Mouse (Mus musculus): ENCODE results near the gene Exoc3. TPM values are rescaled to one million over a fixed set of nuclear protein-coding genes. Genes with fewer than 3 reads are reported as not detected.
A peak's percentile ranks its signal among the peaks of the same experiment; 100 is the strongest.

Exoc3 gene
- polyA plus RNA-seq (2012): 1.8 and 6.1 TPM in 2 replicates

DNA sequence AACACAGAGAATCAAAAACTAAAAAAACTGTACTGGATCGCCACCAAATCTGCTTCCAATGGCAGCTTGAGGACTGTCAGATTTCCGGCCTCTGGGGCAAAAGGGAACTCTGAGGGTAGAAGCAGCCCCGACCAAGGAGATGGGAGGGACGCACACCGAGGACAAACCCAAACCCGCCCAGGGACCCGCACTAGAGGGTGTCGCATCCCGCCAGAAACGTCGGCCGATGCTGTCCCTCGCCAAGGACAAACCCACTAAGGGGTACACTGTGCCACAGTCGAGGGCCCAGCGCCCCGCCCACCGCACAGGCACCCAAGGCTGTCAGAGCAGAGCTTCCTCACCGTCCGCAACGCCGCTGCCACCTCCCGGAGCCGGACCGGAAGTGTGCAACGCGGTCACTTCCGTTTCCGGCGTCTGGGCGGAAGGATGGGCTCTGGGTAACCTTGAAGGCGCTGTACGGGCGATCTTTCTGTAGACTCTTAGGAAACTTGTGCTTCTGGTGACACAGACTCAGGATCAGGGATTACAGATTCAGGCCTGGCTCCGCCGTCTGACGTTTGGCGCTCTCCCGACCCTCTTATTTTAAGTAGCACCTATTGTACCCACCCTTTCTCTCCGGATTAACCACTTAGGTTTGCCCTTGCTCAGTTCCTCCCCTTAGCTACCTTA, at the start of gene Exoc3:
Gene Exoc3 (minus strand): TSS at position 416 of the 669 bp plus-strand sequence.
- peaks cover 32% of the 10 kb centered on the region for H3K36me3 ChIP-seq (ENCODE audit: control insufficient read depth)
- H3K9me3 ChIP-seq (ENCODE audit: control insufficient read depth, low read length): no peaks in the 10 kb centered on the region
- peaks cover 25% of the 10 kb centered on the region for H3K4me1 ChIP-seq (ENCODE audit: control insufficient read depth)
- no peak for TF ChIP-seq GATA1 (IDR thresholded peaks at IDR 0.05; ENCODE audit: low read length)
- TF ChIP-seq TAL1 (IDR thresholded peaks at IDR 0.05; ENCODE audit: low read length): no peak
- peaks cover 6% of the 10 kb centered on the region for H3K27me3 ChIP-seq (ENCODE audit: control insufficient read depth)
- H3K4me3 ChIP-seq (replicated peaks): peak within 1 kb of the TSS; percentile 70

DNA sequence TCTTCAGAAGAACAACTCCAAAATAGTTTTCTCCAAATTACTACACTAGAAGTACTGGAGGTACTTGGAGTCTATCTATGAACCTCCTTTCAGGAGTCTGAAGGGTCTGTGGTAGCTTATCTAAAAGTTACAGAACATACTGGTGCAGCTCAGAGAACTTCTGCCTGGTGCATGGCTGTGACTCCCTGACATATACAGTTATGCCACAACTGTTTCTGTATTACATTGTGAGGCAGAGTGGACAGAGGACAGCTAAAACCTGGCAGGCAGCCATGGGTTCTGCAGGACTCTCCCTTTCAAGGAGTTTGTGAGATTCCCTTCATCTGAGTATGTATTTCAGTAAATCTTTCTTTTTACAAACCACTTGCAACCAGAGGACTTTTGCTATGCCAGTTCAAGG, 38.0 kb upstream of the Exoc3 start:
- peaks cover 18% of the 10 kb centered on the region for H3K4me1 ChIP-seq (ENCODE audit: control insufficient read depth)
- no peak for TF ChIP-seq GATA1 (IDR thresholded peaks at IDR 0.05; ENCODE audit: low read length)
- no peak for TF ChIP-seq TAL1 (IDR thresholded peaks at IDR 0.05; ENCODE audit: low read length)
- H3K9me3 ChIP-seq (ENCODE audit: control insufficient read depth, low read length): no peaks in the 10 kb centered on the region
- H3K27me3 ChIP-seq (ENCODE audit: control insufficient read depth): peaks cover 2% of the 10 kb centered on the region
- no peak overlapping the region for H3K4me3 ChIP-seq (replicated peaks)
- H3K36me3 ChIP-seq (ENCODE audit: control insufficient read depth): no peaks in the 10 kb centered on the region

- H3K36me3 ChIP-seq (ENCODE audit: control insufficient read depth): no peaks in the 10 kb centered on the region
- TF ChIP-seq TAL1 (IDR thresholded peaks at IDR 0.05; ENCODE audit: low read length): no peak
- peaks cover 2% of the 10 kb centered on the region for H3K27me3 ChIP-seq (ENCODE audit: control insufficient read depth)
- peaks cover 18% of the 10 kb centered on the region for H3K4me1 ChIP-seq (ENCODE audit: control insufficient read depth)
- H3K9me3 ChIP-seq (ENCODE audit: control insufficient read depth, low read length): no peaks in the 10 kb centered on the region
- H3K4me3 ChIP-seq (replicated peaks): no peak overlapping the region
These were observed 37.3 kb upstream of the Exoc3 start for GRCm38 (mm10) chr13:74245899-74246231.

DNA sequence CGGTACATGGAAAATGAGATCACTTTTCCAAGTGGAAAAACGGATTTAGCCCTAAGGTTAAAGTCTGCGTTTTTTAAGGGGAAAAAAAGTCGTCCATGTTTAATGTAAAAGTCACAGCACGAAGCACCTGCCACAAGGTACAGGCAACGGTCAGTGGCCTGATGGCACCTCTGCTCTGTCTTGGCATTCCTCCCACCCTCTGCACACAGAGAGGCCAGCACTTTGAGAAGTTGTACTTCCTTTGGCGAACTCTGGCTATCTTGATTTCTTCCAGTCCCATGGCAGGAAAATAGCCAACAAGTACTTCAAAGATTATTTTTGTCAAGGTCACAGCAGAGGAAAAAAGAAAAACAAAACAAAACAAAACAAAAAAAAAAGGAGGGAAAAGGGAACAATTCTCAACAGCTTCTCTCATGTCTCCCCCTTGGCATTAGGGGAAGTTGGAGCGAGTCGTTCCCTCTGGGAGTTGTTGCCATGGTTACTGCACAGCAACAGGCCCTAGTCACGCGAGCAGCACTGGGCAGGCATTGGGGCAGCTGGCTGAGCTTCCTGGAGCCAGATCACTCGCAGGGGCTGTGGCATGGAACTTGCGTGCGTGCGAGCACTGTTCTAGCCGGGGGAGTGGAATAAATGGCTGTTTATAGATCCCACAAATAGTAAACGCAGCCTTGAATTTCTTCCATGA, 36.8 kb upstream of the Exoc3 start:
- Histone ChIP-seq H3K4me1 (ENCODE audit: control insufficient read depth) (peaks cover 18% of the 10 kb centered on the region), H3K27me3 (ENCODE audit: control insufficient read depth) (peaks cover 2% of the 10 kb centered on the region), H3K9me3 (ENCODE audit: control insufficient read depth, low read length) (no peaks in the 10 kb centered on the region), H3K36me3 (ENCODE audit: control insufficient read depth) (no peaks in the 10 kb centered on the region), H3K4me3 (replicated peaks) (no peak overlapping the region)
- TF ChIP-seq TAL1 (IDR thresholded peaks at IDR 0.05; ENCODE audit: low read length): no peak
- no peak for TF ChIP-seq GATA1 (IDR thresholded peaks at IDR 0.05; ENCODE audit: low read length)

DNA sequence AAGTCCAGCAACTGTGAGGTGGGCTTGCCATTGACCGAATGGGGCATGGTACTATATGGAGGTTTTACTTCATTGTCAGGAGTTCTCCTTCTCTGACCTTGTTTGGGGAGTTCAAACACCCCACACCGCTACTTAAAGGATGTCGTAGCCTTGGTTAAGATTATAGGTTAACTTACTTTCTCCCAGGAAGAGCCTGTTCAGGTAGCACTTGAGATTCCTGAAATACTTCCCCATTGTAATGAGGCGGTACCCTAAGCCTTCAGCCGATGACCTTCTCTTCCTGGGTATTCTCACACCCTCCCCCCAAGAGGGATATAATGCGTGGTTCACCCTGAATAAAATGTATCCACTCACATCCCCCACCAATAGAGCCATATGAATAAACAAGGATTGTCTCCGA, 29.0 kb upstream of the Exoc3 start:
- Histone ChIP-seq H3K36me3 (ENCODE audit: control insufficient read depth) (no peaks in the 10 kb centered on the region), H3K27me3 (ENCODE audit: control insufficient read depth) (peaks cover 21% of the 10 kb centered on the region), H3K9me3 (ENCODE audit: control insufficient read depth, low read length) (no peaks in the 10 kb centered on the region), H3K4me3 (replicated peaks) (no peak overlapping the region), H3K4me1 (ENCODE audit: control insufficient read depth) (no peaks in the 10 kb centered on the region)
- no peak for TF ChIP-seq GATA1 (IDR thresholded peaks at IDR 0.05; ENCODE audit: low read length)
- TF ChIP-seq TAL1 (IDR thresholded peaks at IDR 0.05; ENCODE audit: low read length): no peak

DNA sequence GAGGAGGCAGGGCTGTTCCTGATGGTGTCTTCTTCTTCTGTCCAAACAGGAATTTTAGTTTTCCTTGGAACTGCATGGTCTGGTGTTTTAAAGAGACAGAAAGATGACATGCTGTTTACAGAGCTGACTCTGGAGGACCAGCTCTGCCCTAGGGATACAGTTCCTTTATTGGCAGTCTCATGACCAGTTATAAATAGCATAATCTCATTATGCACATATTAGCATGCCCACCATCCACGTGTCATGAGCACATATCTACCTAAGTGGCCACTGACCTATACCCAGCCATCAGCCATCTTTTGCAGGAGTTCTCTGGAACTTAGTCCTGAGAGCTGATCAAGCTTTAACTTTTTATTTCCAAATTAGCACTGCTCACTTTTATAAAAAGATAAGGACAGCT, 12.1 kb upstream of the Exoc3 start:
- H3K27me3 ChIP-seq (ENCODE audit: control insufficient read depth): peaks cover 6% of the 10 kb centered on the region
- H3K4me3 ChIP-seq (replicated peaks): no peak overlapping the region
- H3K9me3 ChIP-seq (ENCODE audit: control insufficient read depth, low read length): no peaks in the 10 kb centered on the region
- TF ChIP-seq TAL1 (IDR thresholded peaks at IDR 0.05; ENCODE audit: low read length): no peak
- TF ChIP-seq GATA1 (IDR thresholded peaks at IDR 0.05; ENCODE audit: low read length): no peak
- no peaks in the 10 kb centered on the region for H3K36me3 ChIP-seq (ENCODE audit: control insufficient read depth)
- H3K4me1 ChIP-seq (ENCODE audit: control insufficient read depth): no peaks in the 10 kb centered on the region

DNA sequence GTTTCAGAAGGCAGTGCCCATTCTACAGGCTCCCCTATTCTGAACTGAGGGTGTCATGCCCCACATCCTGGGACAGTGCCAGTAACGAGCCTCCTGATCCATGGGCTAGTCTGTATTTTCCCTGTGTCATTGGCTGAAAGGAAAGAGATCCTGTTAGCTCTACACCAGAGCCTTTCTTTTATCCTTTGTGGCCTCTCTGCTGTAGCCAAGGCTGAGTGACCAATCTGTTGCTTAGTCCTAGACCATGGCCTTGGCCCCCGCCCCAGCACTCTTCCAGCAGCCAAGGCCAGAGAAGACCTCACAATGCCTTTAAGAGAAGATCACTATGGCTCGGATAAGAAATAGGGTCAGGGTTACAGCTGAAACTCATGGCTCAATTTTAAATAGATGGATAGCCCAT, 9.9 kb upstream of the Exoc3 start:
- Histone ChIP-seq H3K9me3 (ENCODE audit: control insufficient read depth, low read length) (no peaks in the 10 kb centered on the region), H3K36me3 (ENCODE audit: control insufficient read depth) (no peaks in the 10 kb centered on the region), H3K4me1 (ENCODE audit: control insufficient read depth) (no peaks in the 10 kb centered on the region), H3K27me3 (ENCODE audit: control insufficient read depth) (peaks cover 11% of the 10 kb centered on the region), H3K4me3 (replicated peaks) (no peak overlapping the region)
- TF ChIP-seq TAL1 (IDR thresholded peaks at IDR 0.05; ENCODE audit: low read length): no peak

- no peaks in the 10 kb centered on the region for H3K9me3 ChIP-seq (ENCODE audit: control insufficient read depth, low read length)
- H3K36me3 ChIP-seq (ENCODE audit: control insufficient read depth): peaks cover 27% of the 10 kb centered on the region
- H3K4me1 ChIP-seq (ENCODE audit: control insufficient read depth): peaks cover 25% of the 10 kb centered on the region
- H3K4me3 ChIP-seq (replicated peaks): peak overlapping the region; percentile 70
- H3K27me3 ChIP-seq (ENCODE audit: control insufficient read depth): peaks cover 9% of the 10 kb centered on the region
- TF ChIP-seq GATA1 (IDR thresholded peaks at IDR 0.05; ENCODE audit: low read length) (no peak), TAL1 (IDR thresholded peaks at IDR 0.05; ENCODE audit: low read length) (no peak)
These were observed 434 bp upstream of the Exoc3 start for GRCm38 (mm10) chr13:74208986-74209345.

DNA sequence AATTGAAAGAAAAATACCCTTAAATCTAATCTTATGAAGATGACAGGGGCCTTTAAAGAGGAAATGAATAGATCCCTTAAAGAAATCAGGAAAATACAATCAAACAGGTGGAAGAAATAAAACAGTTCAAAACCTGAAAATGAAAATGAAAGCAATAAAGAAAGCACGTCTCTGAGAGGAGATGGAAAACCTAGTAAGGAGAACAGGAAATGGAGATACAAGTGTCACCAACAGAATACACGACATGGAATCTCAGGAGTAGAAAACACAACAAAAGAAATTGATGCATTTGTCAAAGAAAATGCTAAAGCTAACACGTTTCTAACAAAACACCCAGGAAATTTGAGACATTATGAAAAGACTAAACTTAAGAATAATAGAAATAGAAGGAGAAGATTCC, 12.1 kb downstream of the Exoc3 start:
- no peaks in the 10 kb centered on the region for H3K4me1 ChIP-seq (ENCODE audit: control insufficient read depth)
- H3K4me3 ChIP-seq (replicated peaks): no peak overlapping the region
- TF ChIP-seq TAL1 (IDR thresholded peaks at IDR 0.05; ENCODE audit: low read length) (no peak), GATA1 (IDR thresholded peaks at IDR 0.05; ENCODE audit: low read length) (no peak)
- H3K36me3 ChIP-seq (ENCODE audit: control insufficient read depth): peaks cover 53% of the 10 kb centered on the region
- no peaks in the 10 kb centered on the region for H3K27me3 ChIP-seq (ENCODE audit: control insufficient read depth)
- H3K9me3 ChIP-seq (ENCODE audit: control insufficient read depth, low read length): no peaks in the 10 kb centered on the region

DNA sequence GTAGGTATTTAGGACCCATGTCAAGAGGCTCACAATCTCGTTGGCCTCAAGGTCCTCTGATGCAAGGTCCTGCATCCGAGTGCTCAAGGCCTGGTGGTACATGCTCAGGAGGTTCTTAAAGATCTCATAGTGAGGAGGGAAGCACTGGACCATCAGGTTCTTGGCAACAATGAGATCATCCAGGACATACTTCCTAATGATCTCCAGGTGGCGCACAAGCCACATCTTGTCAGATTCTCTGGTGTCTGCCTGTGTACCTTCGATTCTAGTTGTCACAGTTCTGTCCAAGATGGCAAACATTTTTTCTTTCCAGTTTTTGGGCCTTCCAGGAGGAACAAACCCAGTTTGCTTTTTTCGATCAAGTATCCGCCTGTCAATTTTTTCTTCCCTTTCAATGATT, 15.9 kb downstream of the Exoc3 start:
- peaks cover 71% of the 10 kb centered on the region for H3K36me3 ChIP-seq (ENCODE audit: control insufficient read depth)

More for the DNA sequence above, 15.9 kb downstream of the Exoc3 start:
- H3K9me3 ChIP-seq (ENCODE audit: control insufficient read depth, low read length): no peaks in the 10 kb centered on the region
- no peaks in the 10 kb centered on the region for H3K27me3 ChIP-seq (ENCODE audit: control insufficient read depth)
- H3K4me1 ChIP-seq (ENCODE audit: control insufficient read depth): no peaks in the 10 kb centered on the region
- H3K4me3 ChIP-seq (replicated peaks): no peak overlapping the region
- no peak for TF ChIP-seq GATA1 (IDR thresholded peaks at IDR 0.05; ENCODE audit: low read length)
- no peak for TF ChIP-seq TAL1 (IDR thresholded peaks at IDR 0.05; ENCODE audit: low read length)
